Mouse (Mus musculus): Measurements from ENCODE around the gene Elobl.

DNA sequence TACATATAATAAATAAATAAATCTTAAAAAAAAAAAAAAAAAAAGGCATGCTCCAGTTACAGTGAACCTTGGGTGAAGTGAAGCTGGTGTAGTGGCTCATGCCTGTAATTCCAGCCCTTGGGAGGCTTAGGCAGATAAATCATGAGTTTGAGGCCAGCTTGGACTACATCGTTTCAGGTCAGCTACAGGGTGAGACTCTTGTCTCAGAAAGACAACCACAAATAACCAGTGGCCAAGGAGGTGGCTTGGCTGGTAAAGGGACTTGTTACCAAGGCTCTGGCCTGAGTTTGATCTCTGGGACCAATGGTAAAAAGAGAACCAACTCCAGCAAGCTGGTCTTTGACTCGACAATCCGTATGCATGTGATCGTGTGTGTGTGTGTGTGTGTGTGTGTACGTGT is 35.3 kb upstream of the Elobl start:
- TF ChIP-seq CTCF (IDR thresholded peaks at IDR 0.05) (no peak), EP300 (IDR thresholded peaks at IDR 0.05) (no peak)
